ENCODE assay signal across 8 mouse cellular contexts in genomic region chr16:84735166-84736105, GRCm38 (mm10). TPM values are rescaled to one million over a fixed set of nuclear protein-coding genes. Genes with fewer than 3 reads are reported as not detected.
DNase-seq lines count a peak whose midpoint lies in the region; ATAC-seq lines count a peak whose summit lies in the region.

Gene Mrpl39, minus strand, starts transcription at chr16:84735742.

- ATAC-seq in heart, embryonic 16.5 days (replicated peaks; ENCODE audit: extremely low read depth, insufficient read depth, low FRiP score): peak; percentile 99
- ATAC-seq in liver, embryonic 15.5 days (ENCODE audit: insufficient read depth): peak; percentile 98
- ATAC-seq in neural tube, embryonic 12.5 days (ENCODE audit: low FRiP score, low read depth): peak; percentile 99

- H3K27me3 ChIP-seq in forebrain, embryonic 10.5 days (ENCODE audit: poor library complexity, severe bottlenecking): no peaks in the 10 kb centered on the region
- H3K27me3 ChIP-seq in heart, embryonic 16.5 days (ENCODE audit: control insufficient read depth, insufficient read depth, low read length): no peaks in the 10 kb centered on the region
- H3K27me3 ChIP-seq in liver, embryonic 15.5 days: no peaks in the 10 kb centered on the region
- H3K27me3 ChIP-seq in neural tube, embryonic 12.5 days (replicated peaks): no peaks in the 10 kb centered on the region

- 2% methylated on average over 66 of the region's 66 CpGs for WGBS in forebrain, embryonic 10.5 days
- under 1% methylated on average over 63 of the region's 66 CpGs for whole genome bisulfite sequencing in heart, embryonic 16.5 days
- WGBS in liver, embryonic 15.5 days (ENCODE audit: insufficient replicate concordance): under 1% methylated on average over 66 of the region's 66 CpGs
- WGBS in neural tube, embryonic 12.5 days: 2% methylated on average over 66 of the region's 66 CpGs

- H3K4me3 ChIP-seq in forebrain, embryonic 10.5 days: peak within 1 kb of the TSS; percentile 80
- H3K4me3 ChIP-seq in heart, embryonic 16.5 days (ENCODE audit: low read length): peak within 1 kb of the TSS; percentile 66
- H3K4me3 ChIP-seq in liver, embryonic 15.5 days (replicated peaks): peak within 1 kb of the TSS; percentile 69
- peak within 1 kb of the TSS; percentile 64 for H3K4me3 ChIP-seq in neural tube, embryonic 12.5 days

- H3K9me3 ChIP-seq in forebrain, embryonic 10.5 days: no peaks in the 10 kb centered on the region
- H3K9me3 ChIP-seq in heart, embryonic 16.5 days (replicated peaks; ENCODE audit: control insufficient read depth, low read length): no peaks in the 10 kb centered on the region
- H3K9me3 ChIP-seq in liver, embryonic 15.5 days (replicated peaks): no peaks in the 10 kb centered on the region
- no peaks in the 10 kb centered on the region for H3K9me3 ChIP-seq in neural tube, embryonic 12.5 days

- H3K4me2 ChIP-seq in heart, embryonic 16.5 days (ENCODE audit: low read depth, low read length): peak within 1 kb of the TSS; percentile 80
- peak within 1 kb of the TSS; percentile 80 for H3K4me2 ChIP-seq in liver, embryonic 15.5 days
- H3K4me2 ChIP-seq in neural tube, embryonic 12.5 days (replicated peaks): peak within 1 kb of the TSS; percentile 69

- peaks cover 26% of the 10 kb centered on the region for H3K36me3 ChIP-seq in forebrain, embryonic 10.5 days (replicated peaks)
- H3K36me3 ChIP-seq in heart, embryonic 16.5 days (ENCODE audit: control insufficient read depth, insufficient read depth): peaks cover 9% of the 10 kb centered on the region
- peaks cover 12% of the 10 kb centered on the region; the same call in 1 of the 2 replicates for H3K36me3 ChIP-seq in liver, embryonic 15.5 days (replicated peaks)
- H3K36me3 ChIP-seq in neural tube, embryonic 12.5 days: peaks cover 14% of the 10 kb centered on the region

- DNase-seq in CD8-positive naive resting alpha-beta T cell, adult 2 months (ENCODE audit: low read depth in 2 of 2, low spot score in 2 of 2): peak; percentile 97
- DNase-seq in c-Kit-positive CD71-negative TER-119-negative erythroid progenitor cells, embryonic 14.5 days (ENCODE audit: low read depth): peak; percentile 95
- DNase-seq in forebrain, embryonic 10.5 days (ENCODE audit: extremely low spot score, low spot score): peak; percentile 97
- peak; percentile 96 to 98 for DNase-seq in kidney, postnatal 36 days
- DNase-seq in telencephalon, adult 2 months (ENCODE audit: low read depth, low spot score): peak; percentile 87

- H3K27ac ChIP-seq in forebrain, embryonic 10.5 days: peak within 1 kb of the TSS; percentile 91
- peak within 1 kb of the TSS; percentile 91 for H3K27ac ChIP-seq in heart, embryonic 16.5 days (ENCODE audit: low read length)
- H3K27ac ChIP-seq in liver, embryonic 15.5 days (replicated peaks): 0 out of 2 replicates have a peak within 1 kb of the TSS, but pooled peaks have one; percentile 15
- 0 out of 2 replicates have a peak within 1 kb of the TSS, but pooled peaks have one; percentile 10 for H3K27ac ChIP-seq in neural tube, embryonic 12.5 days

- peak within 1 kb of the TSS; percentile 89 for H3K9ac ChIP-seq in heart, embryonic 16.5 days (ENCODE audit: low read length)
- H3K9ac ChIP-seq in liver, embryonic 15.5 days: peak within 1 kb of the TSS; percentile 55
- H3K9ac ChIP-seq in neural tube, embryonic 12.5 days: peak within 1 kb of the TSS; percentile 71

- peaks cover 7% of the 10 kb centered on the region for H3K4me1 ChIP-seq in forebrain, embryonic 10.5 days
- peaks cover 6% of the 10 kb centered on the region for H3K4me1 ChIP-seq in heart, embryonic 16.5 days (ENCODE audit: control insufficient read depth, insufficient read depth, low read length)
- peaks cover 18% of the 10 kb centered on the region for H3K4me1 ChIP-seq in liver, embryonic 15.5 days (replicated peaks)
- H3K4me1 ChIP-seq in neural tube, embryonic 12.5 days: peaks cover 9% of the 10 kb centered on the region

RNA-seq across cellular contexts. Expression of gene Mrpl39, which starts in this region (rescaled TPM):
- 60.5 and 61.0 TPM in 2 replicates for polyA plus RNA-seq in forebrain, embryonic 10.5 days (2016; fragmentation: Nextera tagmentation; extraction: Ambion mirVana)
- 51.9 and 53.4 TPM in 2 replicates for polyA plus RNA-seq in heart, embryonic 16.5 days (2015; fragmentation: Nextera tagmentation; extraction: Ambion mirVana)
- 22.4 and 24.6 TPM in 2 replicates for polyA plus RNA-seq in liver, embryonic 15.5 days (2015; fragmentation: Nextera tagmentation; extraction: Ambion mirVana)
- 45.1 and 47.3 TPM in 2 replicates for polyA plus RNA-seq in neural tube, embryonic 12.5 days (2016; fragmentation: Nextera tagmentation; extraction: Ambion mirVana)

Comparison
In these comparisons a context has a peak if more than half of its experiments do, and no peak if none do; other contexts are left out.
1. Peak in every context shown above with its lines: DNase-seq, ATAC-seq, H3K4me3 ChIP-seq and H3K27ac ChIP-seq.
2. H3K27ac ChIP-seq: peak in every context shown above with its lines; median percentile 91 in forebrain, embryonic 10.5 days; 91 in heart, embryonic 16.5 days; 15 in liver, embryonic 15.5 days; 10 in neural tube, embryonic 12.5 days.